Mouse (Mus musculus): Measurements from ENCODE around the gene Utrn. TPM values are rescaled to one million over a fixed set of nuclear protein-coding genes. Genes with fewer than 3 reads are reported as not detected.

Utrn gene
- polyA plus RNA-seq, 1 experiment from 2014 or later, result 20.3 TPM

GRCm38 (mm10) chr10:12865201-12865600 lies 4.0 kb downstream of the Utrn start:
- no peak for ATAC-seq
- Histone ChIP-seq H3K27me3 (replicated peaks; ENCODE audit: control insufficient read depth, insufficient read depth, low read length) (no peaks in the 10 kb centered on the region), H3K4me2 (ENCODE audit: low read length) (no peak overlapping the region), H3K36me3 (ENCODE audit: control insufficient read depth, insufficient read depth) (no peaks in the 10 kb centered on the region), H3K4me3 (replicated peaks; ENCODE audit: low read length) (no peak overlapping the region), H3K4me1 (replicated peaks; ENCODE audit: control insufficient read depth, insufficient read depth, low read length) (peaks cover 33% of the 10 kb centered on the region), H3K9me3 (ENCODE audit: control insufficient read depth, low read length) (no peaks in the 10 kb centered on the region), H3K9ac (replicated peaks; ENCODE audit: low read depth, low read length) (no peak overlapping the region), H3K27ac (ENCODE audit: low read length) (no peak overlapping the region)
- WGBS, result 79% methylated on average over 6 of the region's 6 CpGs

GRCm38 (mm10) chr10:12863581-12863980 lies 5.6 kb downstream of the Utrn start:
- H3K27ac ChIP-seq (ENCODE audit: low read length), result no peak overlapping the region
- H3K9ac ChIP-seq (replicated peaks; ENCODE audit: low read depth, low read length), result no peak overlapping the region
- H3K4me3 ChIP-seq (replicated peaks; ENCODE audit: low read length), result no peak overlapping the region
- WGBS, result 93% methylated on average over 9 of the region's 9 CpGs
- peaks cover 28% of the 10 kb centered on the region for H3K4me1 ChIP-seq (replicated peaks; ENCODE audit: control insufficient read depth, insufficient read depth, low read length)
- ATAC-seq, result no peak
- no peak overlapping the region for H3K4me2 ChIP-seq (ENCODE audit: low read length)
- H3K27me3 ChIP-seq (replicated peaks; ENCODE audit: control insufficient read depth, insufficient read depth, low read length), result no peaks in the 10 kb centered on the region
- no peaks in the 10 kb centered on the region for H3K36me3 ChIP-seq (ENCODE audit: control insufficient read depth, insufficient read depth)
- no peaks in the 10 kb centered on the region for H3K9me3 ChIP-seq (ENCODE audit: control insufficient read depth, low read length)

- 92% methylated on average over 8 of the region's 8 CpGs for WGBS
- no peak overlapping the region for H3K4me2 ChIP-seq (ENCODE audit: low read length)
- no peaks in the 10 kb centered on the region for H3K27me3 ChIP-seq (replicated peaks; ENCODE audit: control insufficient read depth, insufficient read depth, low read length)
- H3K4me1 ChIP-seq (replicated peaks; ENCODE audit: control insufficient read depth, insufficient read depth, low read length), result peaks cover 14% of the 10 kb centered on the region
- no peaks in the 10 kb centered on the region for H3K9me3 ChIP-seq (ENCODE audit: control insufficient read depth, low read length)
- H3K27ac ChIP-seq (ENCODE audit: low read length), result no peak overlapping the region
- H3K4me3 ChIP-seq (replicated peaks; ENCODE audit: low read length), result no peak overlapping the region
- no peak for ATAC-seq
- no peaks in the 10 kb centered on the region for H3K36me3 ChIP-seq (ENCODE audit: control insufficient read depth, insufficient read depth)
- no peak overlapping the region for H3K9ac ChIP-seq (replicated peaks; ENCODE audit: low read depth, low read length)
Observed at GRCm38 (mm10) chr10:12862047-12862446, 7.1 kb downstream of the Utrn start.

GRCm38 (mm10) chr10:12861381-12861780 lies 7.8 kb downstream of the Utrn start:
- H3K27ac ChIP-seq (ENCODE audit: low read length), result no peak overlapping the region
- 64% methylated on average over 2 of the region's 2 CpGs for WGBS
- no peak overlapping the region for H3K4me3 ChIP-seq (replicated peaks; ENCODE audit: low read length)
- H3K27me3 ChIP-seq (replicated peaks; ENCODE audit: control insufficient read depth, insufficient read depth, low read length), result no peaks in the 10 kb centered on the region
- ATAC-seq, result peak; percentile 43; the same call in 1 of the 2 replicates
- no peak overlapping the region for H3K9ac ChIP-seq (replicated peaks; ENCODE audit: low read depth, low read length)
- H3K4me2 ChIP-seq (ENCODE audit: low read length), result no peak overlapping the region
- no peaks in the 10 kb centered on the region for H3K36me3 ChIP-seq (ENCODE audit: control insufficient read depth, insufficient read depth)
- H3K9me3 ChIP-seq (ENCODE audit: control insufficient read depth, low read length), result no peaks in the 10 kb centered on the region
- H3K4me1 ChIP-seq (replicated peaks; ENCODE audit: control insufficient read depth, insufficient read depth, low read length), result peaks cover 8% of the 10 kb centered on the region; the same call in 1 of the 2 replicates

GRCm38 (mm10) chr10:12860765-12861164 lies 8.4 kb downstream of the Utrn start:
- ATAC-seq, result peak; percentile 62; the same call in 1 of the 2 replicates
- H3K27ac ChIP-seq (ENCODE audit: low read length), result no peak overlapping the region
- no peak overlapping the region for H3K9ac ChIP-seq (replicated peaks; ENCODE audit: low read depth, low read length)
- no peaks in the 10 kb centered on the region for H3K36me3 ChIP-seq (ENCODE audit: control insufficient read depth, insufficient read depth)
- no peak overlapping the region for H3K4me2 ChIP-seq (ENCODE audit: low read length)
- WGBS, result 35% methylated on average over 4 of the region's 4 CpGs
- no peaks in the 10 kb centered on the region for H3K9me3 ChIP-seq (ENCODE audit: control insufficient read depth, low read length)
- 0 out of 2 replicates have a peak, but pooled peaks cover 8% of the 10 kb centered on the region for H3K4me1 ChIP-seq (replicated peaks; ENCODE audit: control insufficient read depth, insufficient read depth, low read length)
- H3K27me3 ChIP-seq (replicated peaks; ENCODE audit: control insufficient read depth, insufficient read depth, low read length), result no peaks in the 10 kb centered on the region
- no peak overlapping the region for H3K4me3 ChIP-seq (replicated peaks; ENCODE audit: low read length)

- 75% methylated on average over 7 of the region's 7 CpGs for WGBS
- Histone ChIP-seq H3K4me2 (ENCODE audit: low read length) (no peak overlapping the region), H3K27me3 (replicated peaks; ENCODE audit: control insufficient read depth, insufficient read depth, low read length) (no peaks in the 10 kb centered on the region), H3K9me3 (ENCODE audit: control insufficient read depth, low read length) (no peaks in the 10 kb centered on the region), H3K4me1 (replicated peaks; ENCODE audit: control insufficient read depth, insufficient read depth, low read length) (0 out of 2 replicates have a peak, but pooled peaks cover 8% of the 10 kb centered on the region), H3K27ac (ENCODE audit: low read length) (no peak overlapping the region), H3K4me3 (replicated peaks; ENCODE audit: low read length) (no peak overlapping the region), H3K9ac (replicated peaks; ENCODE audit: low read depth, low read length) (no peak overlapping the region), H3K36me3 (ENCODE audit: control insufficient read depth, insufficient read depth) (no peaks in the 10 kb centered on the region)
- ATAC-seq, result no peak
Observed at GRCm38 (mm10) chr10:12860331-12860730, 8.8 kb downstream of the Utrn start.

- no peaks in the 10 kb centered on the region for H3K36me3 ChIP-seq (ENCODE audit: control insufficient read depth, insufficient read depth)
- 0 out of 2 replicates have a peak, but pooled peaks cover 8% of the 10 kb centered on the region for H3K4me1 ChIP-seq (replicated peaks; ENCODE audit: control insufficient read depth, insufficient read depth, low read length)
- 69% methylated on average over 5 of the region's 5 CpGs for WGBS
- H3K9me3 ChIP-seq (ENCODE audit: control insufficient read depth, low read length), result no peaks in the 10 kb centered on the region
- no peak overlapping the region for H3K4me3 ChIP-seq (replicated peaks; ENCODE audit: low read length)
- H3K4me2 ChIP-seq (ENCODE audit: low read length), result no peak overlapping the region
- no peak overlapping the region for H3K27ac ChIP-seq (ENCODE audit: low read length)
- no peak for ATAC-seq
- no peak overlapping the region for H3K9ac ChIP-seq (replicated peaks; ENCODE audit: low read depth, low read length)
- H3K27me3 ChIP-seq (replicated peaks; ENCODE audit: control insufficient read depth, insufficient read depth, low read length), result no peaks in the 10 kb centered on the region
Observed at GRCm38 (mm10) chr10:12858017-12858416, 11.1 kb downstream of the Utrn start.

- no peak overlapping the region for H3K4me3 ChIP-seq (replicated peaks; ENCODE audit: low read length)
- no peak overlapping the region for H3K4me2 ChIP-seq (ENCODE audit: low read length)
- no peaks in the 10 kb centered on the region for H3K9me3 ChIP-seq (ENCODE audit: control insufficient read depth, low read length)
- WGBS, result 81% methylated on average over 6 of the region's 6 CpGs
- ATAC-seq, result no peak
- H3K9ac ChIP-seq (replicated peaks; ENCODE audit: low read depth, low read length), result no peak overlapping the region
- H3K27ac ChIP-seq (ENCODE audit: low read length), result no peak overlapping the region
- no peaks in the 10 kb centered on the region for H3K36me3 ChIP-seq (ENCODE audit: control insufficient read depth, insufficient read depth)
- H3K4me1 ChIP-seq (replicated peaks; ENCODE audit: control insufficient read depth, insufficient read depth, low read length), result no peaks in the 10 kb centered on the region
- H3K27me3 ChIP-seq (replicated peaks; ENCODE audit: control insufficient read depth, insufficient read depth, low read length), result no peaks in the 10 kb centered on the region
Observed at GRCm38 (mm10) chr10:12854298-12854697, 14.9 kb downstream of the Utrn start.

GRCm38 (mm10) chr10:12853776-12854175 lies 15.4 kb downstream of the Utrn start:
- Histone ChIP-seq H3K4me1 (replicated peaks; ENCODE audit: control insufficient read depth, insufficient read depth, low read length) (no peaks in the 10 kb centered on the region), H3K27ac (ENCODE audit: low read length) (no peak overlapping the region), H3K4me2 (ENCODE audit: low read length) (no peak overlapping the region), H3K27me3 (replicated peaks; ENCODE audit: control insufficient read depth, insufficient read depth, low read length) (no peaks in the 10 kb centered on the region), H3K9me3 (ENCODE audit: control insufficient read depth, low read length) (no peaks in the 10 kb centered on the region), H3K4me3 (replicated peaks; ENCODE audit: low read length) (no peak overlapping the region), H3K9ac (replicated peaks; ENCODE audit: low read depth, low read length) (no peak overlapping the region), H3K36me3 (ENCODE audit: control insufficient read depth, insufficient read depth) (no peaks in the 10 kb centered on the region)
- WGBS, result 86% methylated on average over 6 of the region's 6 CpGs
- ATAC-seq, result no peak

GRCm38 (mm10) chr10:12853196-12853620 lies 16.0 kb downstream of the Utrn start:
- Histone ChIP-seq H3K4me2 (ENCODE audit: low read length) (no peak overlapping the region), H3K4me1 (replicated peaks; ENCODE audit: control insufficient read depth, insufficient read depth, low read length) (no peaks in the 10 kb centered on the region), H3K9ac (replicated peaks; ENCODE audit: low read depth, low read length) (no peak overlapping the region), H3K36me3 (ENCODE audit: control insufficient read depth, insufficient read depth) (no peaks in the 10 kb centered on the region), H3K27me3 (replicated peaks; ENCODE audit: control insufficient read depth, insufficient read depth, low read length) (no peaks in the 10 kb centered on the region), H3K27ac (ENCODE audit: low read length) (no peak overlapping the region), H3K9me3 (ENCODE audit: control insufficient read depth, low read length) (no peaks in the 10 kb centered on the region), H3K4me3 (replicated peaks; ENCODE audit: low read length) (no peak overlapping the region)
- WGBS, result 87% methylated on average over 7 of the region's 7 CpGs
- no peak for ATAC-seq
